Mouse (Mus musculus) spleen, adult 2 months (tissue): ENCODE data around the gene Pla1a. TPM values are rescaled to one million over a fixed set of nuclear protein-coding genes. Genes with fewer than 3 reads are reported as not detected.

Experiments used
- DNase-seq, 2 experiments: peaks; one replicate each; pipeline versions ENCODE4 v3.0.0 to v3.0.0-alpha.2; 2012 to 2021; ENCODE audit warnings: low spot score in 2 of 2, low read depth in 1 of 2
- H3K27ac ChIP-seq: fragments of 200-500 bp; 2 replicates; pipeline ENCODE4 v1.5.1; 2012; ENCODE audit warnings: low read length, inconsistent platforms; ENCODE audit not compliant: insufficient read depth
- H3K27me3 ChIP-seq: fragments of 200-500 bp; 2 replicates; pipeline ENCODE4 v1.6.1; 2012; ENCODE audit warnings: mild to moderate bottlenecking, moderate library complexity, low read length, inconsistent platforms; ENCODE audit not compliant: control insufficient read depth, insufficient read depth
- H3K36me3 ChIP-seq: fragments of 200-500 bp; 2 replicates; pipeline ENCODE4 v1.6.1; 2012; ENCODE audit warnings: mild to moderate bottlenecking, low read length, inconsistent platforms; ENCODE audit not compliant: control insufficient read depth, insufficient read depth
- H3K4me1 ChIP-seq: fragments of 200-500 bp; 2 replicates; pipeline ENCODE4 v1.6.1; 2011; ENCODE audit warnings: inconsistent platforms; ENCODE audit not compliant: control insufficient read depth, insufficient read depth, insufficient read length
- H3K4me3 ChIP-seq: fragments of 200-500 bp; 2 replicates; pipeline ENCODE4 v1.5.1; 2011; ENCODE audit warnings: mild to moderate bottlenecking, inconsistent platforms; ENCODE audit not compliant: insufficient read depth, insufficient read length; ENCODE audit errors: extremely low read depth
- CTCF ChIP-seq: fragments of 200-500 bp; IDR thresholded peaks from 2 replicates; pipeline ENCODE4 v1.5.1; 2011; ENCODE audit warnings: mild to moderate bottlenecking, inconsistent platforms; ENCODE audit not compliant: insufficient read depth, insufficient read length, insufficient replicate concordance; ENCODE audit errors: extremely low read depth
- POLR2A ChIP-seq: fragments of 200-500 bp; IDR thresholded peaks from 2 replicates; pipeline ENCODE4 v1.6.1; 2011; ENCODE audit warnings: low read depth, low read length, inconsistent platforms
- WGBS: fragments of 180-500 bp; shearing (Covaris S2); methylation state at CpG from one replicate; pipeline ENCODE4 v1.1.7; 2018; 5-methylcytosine and 5-hydroxymethylcytosine counted together
- polyA plus RNA-seq: library from polyadenylated mRNA; depleted of rRNA; stranded (reverse); fragments of >200 nt; gene quantifications from 2 replicates; pipeline ENCODE4 v1.2.3, GENCODE M21; 2012

Gene Pla1a
- polyA plus RNA-seq, 1 experiment, result 0.88 TPM

DNA sequence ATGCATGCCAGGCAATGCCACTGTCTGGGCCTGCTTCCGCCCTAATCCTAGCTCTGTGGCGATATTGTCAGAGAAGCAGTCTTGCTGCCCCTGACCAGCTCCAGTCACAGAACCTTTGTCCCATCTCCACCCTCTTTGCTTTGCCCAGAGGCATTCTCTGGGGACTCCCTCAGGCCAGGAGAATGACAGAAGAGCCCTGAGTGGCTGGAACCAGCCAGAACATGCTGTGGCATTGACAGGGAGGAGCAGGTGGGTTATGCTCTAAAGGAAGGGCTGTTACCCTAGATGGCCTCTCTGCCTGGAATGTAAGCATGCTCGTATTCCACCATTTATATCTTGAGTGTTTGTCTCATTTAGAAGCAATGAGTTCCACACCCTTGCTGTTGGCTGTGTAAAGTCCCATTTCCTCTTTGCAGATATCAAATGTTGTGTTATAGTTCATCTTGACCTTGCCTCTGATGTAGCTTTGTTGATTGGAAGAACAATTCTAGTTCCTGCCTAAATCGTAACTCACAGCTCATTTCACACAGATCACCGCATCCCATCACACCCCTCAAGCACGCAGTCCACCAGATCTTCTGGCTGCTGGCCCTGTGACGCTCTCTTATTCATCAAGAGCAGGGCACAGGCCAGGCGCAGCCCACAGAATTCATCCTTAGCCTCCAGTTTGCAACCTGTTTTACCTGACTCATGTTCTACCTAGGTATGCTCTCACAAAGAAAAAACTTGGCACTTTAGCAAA is 62.1 kb downstream of the Pla1a start:
- Histone ChIP-seq H3K27ac (no peak overlapping the region), H3K4me1 (no peaks in the 10 kb centered on the region), H3K27me3 (no peaks in the 10 kb centered on the region), H3K36me3 (no peaks in the 10 kb centered on the region), H3K4me3 (no peak overlapping the region)
- TF ChIP-seq POLR2A (no peak), CTCF (no peak)
- 92% methylated on average over 8 of the region's 8 CpGs for WGBS
- no peak for DNase-seq

DNA sequence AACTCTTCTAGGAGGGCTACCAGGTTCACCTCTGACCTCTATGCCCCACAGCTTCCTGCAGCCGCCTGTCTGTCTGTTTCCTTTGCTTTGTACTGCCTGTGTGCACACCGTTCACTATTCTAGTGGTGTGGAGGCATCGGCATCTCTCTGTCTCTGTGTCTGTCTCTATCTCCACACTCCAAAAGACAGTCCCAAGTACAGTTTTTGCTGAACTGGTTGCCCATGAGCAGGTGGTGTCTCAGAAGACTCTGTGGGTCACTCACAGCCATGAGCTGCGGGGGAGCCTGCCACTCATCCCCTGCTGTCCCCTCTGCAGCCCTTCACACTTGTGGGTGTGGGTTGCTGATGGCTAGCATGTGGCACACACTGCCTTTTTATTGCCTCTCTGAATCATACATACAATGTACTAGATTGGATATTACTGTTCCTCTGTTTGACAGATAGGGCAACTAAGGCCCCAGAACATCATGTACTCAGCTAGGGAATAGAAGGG is 62.9 kb downstream of the Pla1a start:
- WGBS, result 86% methylated on average over 4 of the region's 4 CpGs

DNA sequence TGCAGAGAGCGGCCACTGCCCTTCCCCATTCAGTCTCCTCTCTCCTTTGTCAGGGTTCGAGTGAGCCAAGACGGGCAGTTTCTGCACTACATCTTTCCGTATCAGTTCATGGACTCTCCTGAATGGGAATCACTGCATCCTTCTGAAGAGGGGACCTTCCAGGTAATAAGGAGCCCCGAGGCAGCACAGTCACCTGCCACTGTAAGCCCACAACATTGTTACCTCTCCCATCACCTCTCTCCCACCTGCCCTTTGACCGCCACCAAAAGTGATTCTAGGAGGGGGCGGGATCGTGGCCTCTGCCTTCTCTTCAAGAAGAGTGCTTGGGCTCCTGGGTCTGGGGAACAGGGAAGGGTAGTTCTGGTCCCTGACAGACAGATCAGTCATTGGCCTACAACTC is 63.5 kb downstream of the Pla1a start:
- Histone ChIP-seq H3K4me1 (no peaks in the 10 kb centered on the region), H3K4me3 (no peak overlapping the region), H3K27ac (no peak overlapping the region), H3K36me3 (no peaks in the 10 kb centered on the region), H3K27me3 (no peaks in the 10 kb centered on the region)
- TF ChIP-seq POLR2A (no peak), CTCF (no peak)
- DNase-seq, result no peak
- WGBS, result 92% methylated on average over 8 of the region's 8 CpGs

More for the DNA sequence above, 62.9 kb downstream of the Pla1a start:
- DNase-seq, result no peak
- H3K4me1 ChIP-seq, result no peaks in the 10 kb centered on the region
- H3K27me3 ChIP-seq, result no peaks in the 10 kb centered on the region
- H3K36me3 ChIP-seq, result no peaks in the 10 kb centered on the region
- H3K4me3 ChIP-seq, result no peak overlapping the region
- TF ChIP-seq POLR2A (no peak), CTCF (no peak)
- no peak overlapping the region for H3K27ac ChIP-seq

DNA sequence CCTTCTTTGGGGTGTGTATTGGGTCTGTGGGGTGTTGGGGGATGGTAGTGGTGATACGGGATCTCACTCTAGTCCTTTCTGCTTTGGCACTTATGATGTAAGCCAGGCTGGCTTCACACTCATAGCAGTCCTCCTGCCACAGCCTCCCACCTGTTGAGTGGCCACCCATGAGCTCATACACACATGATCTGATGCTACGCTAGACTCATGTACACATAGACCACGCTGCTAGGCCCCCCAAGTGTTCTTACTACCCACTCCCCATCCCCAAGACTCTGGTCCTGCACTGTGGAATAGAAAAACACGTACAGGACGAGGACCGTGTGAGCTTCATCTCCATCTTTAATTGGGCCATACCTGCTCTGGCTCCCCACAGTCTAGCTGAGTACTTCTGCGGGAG is 63.9 kb downstream of the Pla1a start:
- WGBS, result 86% methylated on average over 7 of the region's 7 CpGs
- no peaks in the 10 kb centered on the region for H3K4me1 ChIP-seq
- H3K27me3 ChIP-seq, result no peaks in the 10 kb centered on the region
- H3K36me3 ChIP-seq, result no peaks in the 10 kb centered on the region
- H3K4me3 ChIP-seq, result no peak overlapping the region
- H3K27ac ChIP-seq, result no peak overlapping the region
- no peak for DNase-seq
- no peak for TF ChIP-seq CTCF
- TF ChIP-seq POLR2A, result no peak

DNA sequence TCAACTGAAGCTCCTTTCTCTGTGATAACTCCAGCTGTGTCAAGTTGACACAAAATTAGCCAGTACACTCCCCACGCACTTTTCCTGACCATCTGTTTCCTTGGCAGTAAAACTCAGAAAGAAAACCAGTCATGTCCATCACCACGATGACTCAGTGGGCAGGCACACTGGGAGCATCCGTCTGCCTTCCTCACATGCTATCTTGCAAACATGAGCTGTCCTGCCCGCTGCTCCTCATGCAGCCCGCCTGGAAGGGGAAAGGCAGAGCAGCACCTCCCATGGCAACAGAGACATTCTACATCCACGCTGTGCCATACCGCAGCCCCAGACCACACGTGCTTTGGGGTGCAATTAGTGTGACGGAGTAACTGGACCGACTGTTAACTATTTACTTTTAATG is 64.6 kb downstream of the Pla1a start:
- WGBS, result 55% methylated on average over 10 of the region's 10 CpGs
- Histone ChIP-seq H3K4me3 (no peak overlapping the region), H3K36me3 (no peaks in the 10 kb centered on the region), H3K27ac (no peak overlapping the region), H3K4me1 (no peaks in the 10 kb centered on the region), H3K27me3 (no peaks in the 10 kb centered on the region)
- TF ChIP-seq CTCF, result no peak
- TF ChIP-seq POLR2A, result no peak
- no peak for DNase-seq

DNA sequence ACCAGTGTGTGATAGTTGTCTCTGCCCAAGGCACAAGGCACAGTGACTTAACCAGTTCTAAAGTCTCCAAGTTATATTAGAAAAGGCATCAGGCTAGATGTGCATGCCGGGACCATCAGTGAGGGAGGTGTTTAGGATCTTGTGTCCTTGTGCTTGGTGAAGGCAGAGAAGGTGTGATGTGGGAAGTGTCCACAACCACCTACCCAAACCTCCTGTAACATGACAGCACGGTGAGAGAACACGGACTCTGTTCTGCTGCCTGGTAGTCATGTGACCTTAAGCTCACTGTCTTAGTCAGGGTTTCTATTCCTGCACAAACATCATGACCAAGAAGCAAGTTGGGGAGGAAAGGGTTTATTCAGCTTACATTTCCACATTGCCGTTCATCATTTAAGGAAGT is 66.7 kb downstream of the Pla1a start:
- Histone ChIP-seq H3K4me1 (no peaks in the 10 kb centered on the region), H3K4me3 (no peak overlapping the region), H3K36me3 (no peaks in the 10 kb centered on the region), H3K27me3 (no peaks in the 10 kb centered on the region), H3K27ac (no peak overlapping the region)
- DNase-seq, result no peak
- TF ChIP-seq POLR2A (no peak), CTCF (no peak)
- 74% methylated on average over 4 of the region's 4 CpGs for WGBS

DNA sequence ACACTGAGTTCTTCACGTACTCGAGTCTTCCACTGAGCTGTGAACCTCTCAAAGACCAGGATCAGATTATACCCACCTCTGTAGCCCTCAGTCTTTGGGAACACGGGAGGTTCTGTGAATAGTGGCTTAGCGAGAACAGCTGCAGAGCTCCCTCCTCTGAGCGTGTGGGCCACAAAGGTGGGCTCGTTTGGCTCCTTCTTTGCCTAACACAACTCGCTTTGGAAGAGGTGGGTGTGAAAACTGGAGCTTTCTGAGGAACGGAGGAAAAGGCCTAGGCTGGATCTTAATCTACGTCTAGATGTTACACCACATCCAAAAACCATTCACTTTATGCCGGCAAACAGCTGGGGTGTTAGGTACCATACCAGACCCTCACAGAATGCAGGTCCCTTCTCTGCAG is 67.6 kb downstream of the Pla1a start:
- H3K4me1 ChIP-seq, result no peaks in the 10 kb centered on the region
- H3K27me3 ChIP-seq, result no peaks in the 10 kb centered on the region
- no peak overlapping the region for H3K27ac ChIP-seq
- TF ChIP-seq POLR2A, result no peak
- no peak for TF ChIP-seq CTCF
- 96% methylated on average over 10 of the region's 10 CpGs for WGBS
- DNase-seq, result no peak
- no peaks in the 10 kb centered on the region for H3K36me3 ChIP-seq
- no peak overlapping the region for H3K4me3 ChIP-seq
